Mouse (Mus musculus) neural tube, embryonic 12.5 days (tissue): Measurements from ENCODE around the gene Crocc. TPM values are rescaled to one million over a fixed set of nuclear protein-coding genes. Genes with fewer than 3 reads are reported as not detected.
A peak's percentile ranks its signal among the peaks of the same experiment; 100 is the strongest.

Experiments
- ATAC-seq: fragments of 200-750 bp; cut with Nextera tagmentation; 2 replicates; pipeline ENCODE4 v1.8.0; 2017; ENCODE audit warnings: low read depth, mild to moderate bottlenecking, moderate TSS enrichment, moderate library complexity; ENCODE audit not compliant: low FRiP score
- H3K27ac ChIP-seq: fragments of 300-500 bp; sonication (generic); 2 replicates; pipeline ENCODE4 v1.5.1; 2016
- H3K27me3 ChIP-seq: fragments of 300-500 bp; sonication (generic); replicated peaks from 2 replicates; pipeline ENCODE4 v1.6.1; 2016; ENCODE audit warnings: mild to moderate bottlenecking
- H3K36me3 ChIP-seq: fragments of 300-500 bp; sonication (generic); 2 replicates; pipeline ENCODE4 v1.6.1; 2016; ENCODE audit warnings: mild to moderate bottlenecking
- H3K4me1 ChIP-seq: fragments of 300-500 bp; sonication (generic); 2 replicates; pipeline ENCODE4 v1.6.1; 2016
- H3K4me2 ChIP-seq: fragments of 300-500 bp; sonication (generic); replicated peaks from 2 replicates; pipeline ENCODE4 v1.6.1; 2016; ENCODE audit warnings: mild to moderate bottlenecking
- H3K4me3 ChIP-seq: fragments of 300-500 bp; sonication (generic); 2 replicates; pipeline ENCODE4 v1.5.1; 2016
- H3K9ac ChIP-seq: fragments of 300-500 bp; sonication (generic); 2 replicates; pipeline ENCODE4 v1.6.1; 2016; ENCODE audit warnings: mild to moderate bottlenecking
- H3K9me3 ChIP-seq: fragments of 300-500 bp; sonication (generic); 2 replicates; pipeline ENCODE4 v1.6.1; 2016; ENCODE audit warnings: mild to moderate bottlenecking
- WGBS: fragments of 180-500 bp; shearing (Covaris S2); methylation state at CpG from one replicate; pipeline ENCODE4 v1.1.7; 2016; 5-methylcytosine and 5-hydroxymethylcytosine counted together
- polyA plus RNA-seq: library from polyadenylated mRNA; unstranded; fragments of >200 nt; fragmentation: Nextera tagmentation; extraction: Ambion mirVana; gene quantifications from 2 replicates; pipeline ENCODE4 v1.2.1, GENCODE M21; 2016

Gene Crocc
- polyA plus RNA-seq, 1 experiment from 2014 or later = 11.7 TPM

GRCm38 (mm10) chr4:141078510-141079137 lies 18.3 kb upstream of the Crocc start:
- ATAC-seq = peak; percentile 58; the same call in 1 of the 2 replicates
- Histone ChIP-seq H3K36me3 (peaks cover 10% of the 10 kb centered on the region), H3K9me3 (no peaks in the 10 kb centered on the region), H3K27ac (no peak overlapping the region), H3K4me3 (no peak overlapping the region; the same call in 1 of the 2 replicates), H3K4me1 (peaks cover 15% of the 10 kb centered on the region), H3K9ac (no peak overlapping the region), H3K27me3 (no peaks in the 10 kb centered on the region), H3K4me2 (peak overlapping the region; percentile 97; the same call in 1 of the 2 replicates)
- WGBS = 74% methylated on average over 18 of the region's 18 CpGs

GRCm38 (mm10) chr4:141077681-141078509 lies 17.5 kb upstream of the Crocc start, which contains the start of gene Necap2:
Gene Necap2, minus strand, starts transcription at chr4:141078357.
- peak within 1 kb of the TSS; percentile 94 for H3K4me3 ChIP-seq
- peak within 1 kb of the TSS; percentile 97 for H3K4me2 ChIP-seq
- no peaks in the 10 kb centered on the region for H3K27me3 ChIP-seq
- H3K9me3 ChIP-seq = no peaks in the 10 kb centered on the region
- H3K9ac ChIP-seq = peak within 1 kb of the TSS; percentile 93
- peaks cover 15% of the 10 kb centered on the region for H3K4me1 ChIP-seq
- H3K27ac ChIP-seq = no peak within 1 kb of the TSS; the same call in 1 of the 2 replicates
- WGBS = under 1% methylated on average over 67 of the region's 67 CpGs
- ATAC-seq = peak; percentile 95
- peaks cover 17% of the 10 kb centered on the region for H3K36me3 ChIP-seq

GRCm38 (mm10) chr4:141076761-141077506 lies 16.6 kb upstream of the Crocc start:
- no peaks in the 10 kb centered on the region for H3K27me3 ChIP-seq
- ATAC-seq = no peak
- H3K4me2 ChIP-seq = peak overlapping the region; percentile 97
- no peaks in the 10 kb centered on the region for H3K9me3 ChIP-seq
- peak overlapping the region; percentile 93 for H3K9ac ChIP-seq
- peaks cover 26% of the 10 kb centered on the region for H3K36me3 ChIP-seq
- H3K27ac ChIP-seq = no peak overlapping the region
- H3K4me3 ChIP-seq = peak overlapping the region; percentile 94
- 83% methylated on average over 17 of the region's 17 CpGs for WGBS
- peaks cover 15% of the 10 kb centered on the region for H3K4me1 ChIP-seq

GRCm38 (mm10) chr4:141074109-141074508 lies 13.8 kb upstream of the Crocc start:
- WGBS = 96% methylated on average over 4 of the region's 4 CpGs
- H3K9ac ChIP-seq = no peak overlapping the region

GRCm38 (mm10) chr4:141073661-141074060 lies 13.3 kb upstream of the Crocc start:
- no peaks in the 10 kb centered on the region for H3K27me3 ChIP-seq
- no peak for ATAC-seq
- H3K27ac ChIP-seq = no peak overlapping the region
- no peaks in the 10 kb centered on the region for H3K9me3 ChIP-seq
- peaks cover 57% of the 10 kb centered on the region for H3K36me3 ChIP-seq
- 94% methylated on average over 9 of the region's 9 CpGs for WGBS
- no peak overlapping the region for H3K4me3 ChIP-seq
- H3K4me2 ChIP-seq = no peak overlapping the region
- peaks cover 15% of the 10 kb centered on the region for H3K4me1 ChIP-seq
- H3K9ac ChIP-seq = no peak overlapping the region

More at GRCm38 (mm10) chr4:141074109-141074508, 13.8 kb upstream of the Crocc start:
- ATAC-seq = no peak
- Histone ChIP-seq H3K27me3 (no peaks in the 10 kb centered on the region), H3K27ac (no peak overlapping the region), H3K9me3 (no peaks in the 10 kb centered on the region), H3K4me3 (no peak overlapping the region), H3K36me3 (peaks cover 52% of the 10 kb centered on the region), H3K4me1 (peaks cover 15% of the 10 kb centered on the region), H3K4me2 (no peak overlapping the region)

- no peaks in the 10 kb centered on the region for H3K9me3 ChIP-seq
- no peak overlapping the region for H3K27ac ChIP-seq
- no peak overlapping the region for H3K4me3 ChIP-seq
- H3K4me2 ChIP-seq = no peak overlapping the region
- peaks cover 68% of the 10 kb centered on the region for H3K36me3 ChIP-seq
- no peak overlapping the region for H3K9ac ChIP-seq
- ATAC-seq = no peak
- H3K27me3 ChIP-seq = no peaks in the 10 kb centered on the region
- WGBS = 98% methylated on average over 11 of the region's 11 CpGs
- peaks cover 13% of the 10 kb centered on the region for H3K4me1 ChIP-seq
Observed at GRCm38 (mm10) chr4:141072502-141072901, 12.2 kb upstream of the Crocc start.

- no peak overlapping the region for H3K9ac ChIP-seq
- ATAC-seq = no peak
- H3K27ac ChIP-seq = no peak overlapping the region
- H3K4me2 ChIP-seq = no peak overlapping the region
- WGBS = 59% methylated on average over 4 of the region's 4 CpGs
- no peaks in the 10 kb centered on the region for H3K27me3 ChIP-seq
- H3K4me1 ChIP-seq = no peaks in the 10 kb centered on the region
- no peak overlapping the region for H3K4me3 ChIP-seq
- peaks cover 84% of the 10 kb centered on the region for H3K36me3 ChIP-seq
- no peaks in the 10 kb centered on the region for H3K9me3 ChIP-seq
Observed at GRCm38 (mm10) chr4:141069731-141070130, 9.4 kb upstream of the Crocc start.

- WGBS = 92% methylated on average over 8 of the region's 8 CpGs
- Histone ChIP-seq H3K4me1 (no peaks in the 10 kb centered on the region), H3K4me3 (no peak overlapping the region), H3K9me3 (no peaks in the 10 kb centered on the region), H3K36me3 (peaks cover 78% of the 10 kb centered on the region), H3K9ac (no peak overlapping the region), H3K27me3 (no peaks in the 10 kb centered on the region), H3K27ac (no peak overlapping the region), H3K4me2 (no peak overlapping the region)
- no peak for ATAC-seq
Observed at GRCm38 (mm10) chr4:141068655-141069054, 8.3 kb upstream of the Crocc start.

- Histone ChIP-seq H3K36me3 (peaks cover 67% of the 10 kb centered on the region), H3K27me3 (no peaks in the 10 kb centered on the region), H3K9me3 (no peaks in the 10 kb centered on the region), H3K4me1 (no peaks in the 10 kb centered on the region), H3K27ac (no peak overlapping the region), H3K4me3 (no peak overlapping the region), H3K4me2 (no peak overlapping the region), H3K9ac (no peak overlapping the region)
- ATAC-seq = no peak
- 90% methylated on average over 9 of the region's 9 CpGs for WGBS
Observed at GRCm38 (mm10) chr4:141067516-141068046, 7.2 kb upstream of the Crocc start.

GRCm38 (mm10) chr4:141066709-141067515 lies 6.6 kb upstream of the Crocc start:
- 87% methylated on average over 12 of the region's 12 CpGs for WGBS
- ATAC-seq = no peak
- Histone ChIP-seq H3K27ac (no peak overlapping the region), H3K4me3 (no peak overlapping the region), H3K4me2 (no peak overlapping the region), H3K4me1 (no peaks in the 10 kb centered on the region), H3K36me3 (peaks cover 60% of the 10 kb centered on the region), H3K9me3 (no peaks in the 10 kb centered on the region), H3K27me3 (no peaks in the 10 kb centered on the region), H3K9ac (no peak overlapping the region)

- WGBS = 6% methylated on average over 8 of the region's 8 CpGs
- no peaks in the 10 kb centered on the region for H3K9me3 ChIP-seq
- no peak overlapping the region for H3K4me3 ChIP-seq
- H3K4me1 ChIP-seq = 0 out of 2 replicates have a peak, but pooled peaks cover 2% of the 10 kb centered on the region
- no peak overlapping the region for H3K27ac ChIP-seq
- no peaks in the 10 kb centered on the region for H3K27me3 ChIP-seq
- no peak overlapping the region for H3K4me2 ChIP-seq
- ATAC-seq = peak; percentile 11; the same call in 1 of the 2 replicates
- H3K9ac ChIP-seq = no peak overlapping the region
- H3K36me3 ChIP-seq = peaks cover 43% of the 10 kb centered on the region
Observed at GRCm38 (mm10) chr4:141065123-141065522, 4.8 kb upstream of the Crocc start.
